Mouse (Mus musculus) limb, embryonic 11.5 days (tissue): ENCODE measurements at regions not wholly inside any gene's neighbourhood (a gene's known extent, or its start where the extent isn't known, plus 50 kb on each side); places are given as distances from the start of the nearest gene placed in this dataset.

Source experiments
- ATAC-seq: fragments of 200-750 bp; cut with Nextera tagmentation; 2 replicates; pipeline ENCODE4 v1.8.0; 2017; ENCODE audit warnings: low read depth; ENCODE audit not compliant: insufficient number of reproducible peaks, low FRiP score, low TSS enrichment
- DNase-seq: peaks from one replicate; pipeline ENCODE4 v3.0.0-alpha.2; 2015; ENCODE audit warnings: low spot score
- H3K27ac ChIP-seq: fragments of 300-500 bp; sonication (generic); replicated peaks from 2 replicates; pipeline ENCODE4 v1.5.1; 2014; ENCODE audit warnings: low read depth, mild to moderate bottlenecking, low read length
- H3K27me3 ChIP-seq: fragments of 300-500 bp; sonication (generic); 2 replicates; pipeline ENCODE4 v1.6.1; 2014; ENCODE audit warnings: mild to moderate bottlenecking, low read length, mixed read lengths; ENCODE audit not compliant: control insufficient read depth, insufficient read depth
- H3K36me3 ChIP-seq: fragments of 300-500 bp; sonication (generic); 2 replicates; pipeline ENCODE4 v1.6.1; 2014; ENCODE audit warnings: mild to moderate bottlenecking, low read length, moderate library complexity, mixed read lengths; ENCODE audit not compliant: control insufficient read depth, insufficient read depth
- H3K4me1 ChIP-seq: fragments of 300-500 bp; sonication (generic); 2 replicates; pipeline ENCODE4 v1.6.1; 2014; ENCODE audit warnings: low read length, mixed read lengths; ENCODE audit not compliant: control insufficient read depth, insufficient read depth
- H3K4me2 ChIP-seq: fragments of 300-500 bp; sonication (generic); 2 replicates; pipeline ENCODE4 v1.6.1; 2014; ENCODE audit warnings: low read depth, mild to moderate bottlenecking, moderate library complexity; ENCODE audit not compliant: severe bottlenecking
- H3K4me3 ChIP-seq: fragments of 300-500 bp; sonication (generic); 2 replicates; pipeline ENCODE4 v1.5.1; 2014; ENCODE audit warnings: low read depth, low read length
- H3K9ac ChIP-seq: fragments of 300-500 bp; sonication (generic); 2 replicates; pipeline ENCODE4 v1.6.1; 2014; ENCODE audit warnings: mild to moderate bottlenecking, low read length
- H3K9me3 ChIP-seq: fragments of 300-500 bp; sonication (generic); 2 replicates; pipeline ENCODE4 v1.6.1; 2016; ENCODE audit warnings: low read length; ENCODE audit not compliant: control insufficient read depth
- WGBS: fragments of 180-500 bp; shearing (Covaris S2); extraction: QIAGEN DNeasy Blood & Tissue Kit; methylation state at CpG from one replicate; pipeline ENCODE4 v1.1.7; 2014; 5-methylcytosine and 5-hydroxymethylcytosine counted together

GRCm38 (mm10) chr13:94647566-94647965, 141.1 kb upstream of the Tbca start:
- Histone ChIP-seq H3K9ac (no peak overlapping the region), H3K4me2 (no peak overlapping the region), H3K27me3 (no peaks in the 10 kb centered on the region), H3K27ac (no peak overlapping the region), H3K4me3 (no peak overlapping the region), H3K9me3 (no peaks in the 10 kb centered on the region), H3K36me3 (no peaks in the 10 kb centered on the region), H3K4me1 (no peaks in the 10 kb centered on the region)
- DNase-seq (no peak), ATAC-seq (no peak)
- 48% methylated on average over 5 of the region's 5 CpGs for WGBS

GRCm38 (mm10) chr13:94650951-94651350, 137.8 kb upstream of the Tbca start:
- Histone ChIP-seq H3K4me3 (no peak overlapping the region), H3K36me3 (no peaks in the 10 kb centered on the region), H3K4me1 (no peaks in the 10 kb centered on the region), H3K27ac (no peak overlapping the region), H3K9ac (no peak overlapping the region), H3K27me3 (no peaks in the 10 kb centered on the region), H3K9me3 (no peaks in the 10 kb centered on the region), H3K4me2 (no peak overlapping the region)
- 83% methylated on average over 7 of the region's 7 CpGs for WGBS
- no peak for DNase-seq
- ATAC-seq = no peak

DNA sequence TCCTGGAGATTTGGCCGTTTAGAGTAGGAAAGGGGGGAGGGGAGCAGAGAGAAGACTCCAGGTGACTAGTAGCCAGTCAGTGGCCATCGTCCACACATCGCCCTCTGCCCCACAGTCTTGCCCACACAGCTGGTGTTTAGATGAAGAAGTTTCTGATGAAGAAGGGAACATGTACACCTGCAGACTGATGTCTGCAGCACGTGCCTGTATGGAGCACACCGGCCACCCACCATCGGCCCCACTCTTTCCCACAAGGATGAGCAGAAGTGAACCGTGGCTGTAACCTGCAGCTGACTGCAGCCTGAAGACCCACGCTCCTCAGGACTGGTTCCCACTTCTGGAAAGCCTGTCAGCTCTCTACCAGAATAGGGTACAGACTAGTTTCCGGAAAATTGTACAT, 121.1 kb upstream of the Tbca start:
- H3K27ac ChIP-seq = no peak overlapping the region
- H3K9ac ChIP-seq = no peak overlapping the region
- H3K4me1 ChIP-seq = no peaks in the 10 kb centered on the region
- H3K36me3 ChIP-seq = no peaks in the 10 kb centered on the region
- H3K4me3 ChIP-seq = no peak overlapping the region
- WGBS = 82% methylated on average over 9 of the region's 9 CpGs
- ATAC-seq (no peak), DNase-seq (no peak)
- no peaks in the 10 kb centered on the region for H3K9me3 ChIP-seq
- H3K27me3 ChIP-seq = no peaks in the 10 kb centered on the region
- no peak overlapping the region for H3K4me2 ChIP-seq

GRCm38 (mm10) chr13:94668276-94668675, 120.4 kb upstream of the Tbca start:
- H3K4me2 ChIP-seq = no peak overlapping the region
- no peak overlapping the region for H3K4me3 ChIP-seq
- no peaks in the 10 kb centered on the region for H3K27me3 ChIP-seq
- no peak overlapping the region for H3K9ac ChIP-seq
- H3K4me1 ChIP-seq = no peaks in the 10 kb centered on the region
- no peaks in the 10 kb centered on the region for H3K9me3 ChIP-seq
- no peak overlapping the region for H3K27ac ChIP-seq
- no peaks in the 10 kb centered on the region for H3K36me3 ChIP-seq
- DNase-seq = no peak
- 67% methylated on average over 5 of the region's 5 CpGs for WGBS
- no peak for ATAC-seq

GRCm38 (mm10) chr13:94669106-94669683, 119.5 kb upstream of the Tbca start:
- no peak for ATAC-seq
- no peak overlapping the region for H3K27ac ChIP-seq
- H3K36me3 ChIP-seq = no peaks in the 10 kb centered on the region
- H3K27me3 ChIP-seq = no peaks in the 10 kb centered on the region
- H3K9ac ChIP-seq = no peak overlapping the region
- H3K9me3 ChIP-seq = no peaks in the 10 kb centered on the region
- no peaks in the 10 kb centered on the region for H3K4me1 ChIP-seq
- WGBS = 72% methylated on average over 9 of the region's 9 CpGs
- no peak overlapping the region for H3K4me3 ChIP-seq
- H3K4me2 ChIP-seq = no peak overlapping the region
- no peak for DNase-seq

DNA sequence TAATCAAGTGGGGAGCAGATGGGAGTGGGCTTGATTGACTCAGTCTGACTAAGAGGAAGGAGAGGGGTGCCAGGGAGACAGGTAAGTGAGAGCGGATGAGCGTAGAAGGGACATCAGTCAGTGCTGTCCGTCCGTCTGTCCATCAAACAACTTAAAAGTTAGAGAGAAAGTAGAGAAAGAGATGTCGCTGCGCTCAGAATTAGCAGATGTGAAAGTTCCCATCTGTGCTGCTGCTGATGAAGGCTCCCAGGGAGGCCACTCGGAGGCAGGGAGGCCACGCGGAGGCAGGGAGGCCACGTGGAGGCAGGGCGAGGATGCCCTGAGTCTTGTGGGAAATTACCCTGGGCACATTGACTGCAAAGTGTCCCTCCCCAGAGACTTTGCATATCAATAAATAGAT, 118.4 kb upstream of the Tbca start:
- Histone ChIP-seq H3K27me3 (no peaks in the 10 kb centered on the region), H3K4me3 (no peak overlapping the region), H3K9ac (no peak overlapping the region), H3K9me3 (no peaks in the 10 kb centered on the region), H3K27ac (no peak overlapping the region), H3K36me3 (no peaks in the 10 kb centered on the region), H3K4me2 (no peak overlapping the region), H3K4me1 (no peaks in the 10 kb centered on the region)
- no peak for ATAC-seq
- no peak for DNase-seq
- WGBS = 86% methylated on average over 11 of the region's 11 CpGs

DNA sequence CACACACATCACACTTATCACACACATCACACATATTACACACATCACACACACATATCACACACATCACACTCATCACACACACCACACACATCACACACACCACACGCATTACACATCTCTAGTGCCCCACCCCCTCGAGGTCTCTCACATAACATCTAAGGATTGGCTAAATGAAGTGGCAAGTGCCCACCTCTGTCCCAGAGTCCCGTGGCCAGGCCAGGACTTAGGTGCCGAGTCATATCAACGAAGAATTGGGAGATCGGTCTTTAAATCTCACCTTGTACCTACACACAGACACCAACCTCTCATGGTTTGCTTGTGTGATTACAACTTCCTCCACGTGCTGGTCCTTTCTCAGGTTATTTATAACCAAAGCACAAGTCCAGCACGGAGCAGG, 117.7 kb upstream of the Tbca start:
- Histone ChIP-seq H3K36me3 (no peaks in the 10 kb centered on the region), H3K4me1 (no peaks in the 10 kb centered on the region), H3K9me3 (no peaks in the 10 kb centered on the region), H3K27me3 (no peaks in the 10 kb centered on the region), H3K4me2 (no peak overlapping the region), H3K27ac (no peak overlapping the region), H3K4me3 (no peak overlapping the region), H3K9ac (no peak overlapping the region)
- DNase-seq (no peak), ATAC-seq (no peak)
- WGBS = 87% methylated on average over 8 of the region's 8 CpGs

DNA sequence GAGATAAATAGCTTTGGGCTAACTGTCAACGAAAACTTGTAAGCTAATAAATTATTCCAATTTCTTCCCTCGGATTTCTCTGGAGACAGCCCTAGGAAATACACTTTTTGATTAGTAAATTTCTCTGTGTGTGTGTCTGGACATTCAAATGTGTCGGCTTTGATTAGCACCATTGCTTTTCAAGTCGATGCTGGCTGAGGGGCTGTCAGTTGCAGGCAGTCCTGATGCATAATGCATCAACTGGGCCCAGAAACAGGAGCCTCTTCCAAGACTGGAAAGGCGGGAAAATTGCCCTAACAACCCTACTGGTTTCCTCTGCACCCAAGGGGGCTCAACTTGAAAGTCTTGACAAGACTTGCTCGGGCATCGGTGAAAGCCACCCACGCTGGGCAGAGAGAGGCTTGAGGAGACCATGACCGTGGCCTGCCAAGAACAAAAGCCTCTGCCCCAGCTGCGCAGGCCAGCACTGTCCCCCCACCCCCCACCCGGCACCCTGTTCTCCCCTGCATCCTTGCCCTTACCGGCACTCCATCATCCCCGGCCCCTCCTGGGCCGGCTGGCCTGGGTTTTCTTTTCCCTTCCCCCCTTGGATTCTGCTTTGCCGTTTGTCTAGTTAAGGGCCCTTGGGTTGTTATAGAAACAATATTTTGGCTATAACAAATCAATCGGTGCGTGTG, 108.1 kb upstream of the Tbca start:
- no peak for ATAC-seq
- Histone ChIP-seq H3K27ac (no peak overlapping the region), H3K9ac (no peak overlapping the region), H3K4me3 (no peak overlapping the region), H3K9me3 (no peaks in the 10 kb centered on the region), H3K4me1 (no peaks in the 10 kb centered on the region), H3K27me3 (no peaks in the 10 kb centered on the region), H3K36me3 (no peaks in the 10 kb centered on the region), H3K4me2 (no peak overlapping the region)
- DNase-seq = no peak
- 34% methylated on average over 17 of the region's 17 CpGs for WGBS

DNA sequence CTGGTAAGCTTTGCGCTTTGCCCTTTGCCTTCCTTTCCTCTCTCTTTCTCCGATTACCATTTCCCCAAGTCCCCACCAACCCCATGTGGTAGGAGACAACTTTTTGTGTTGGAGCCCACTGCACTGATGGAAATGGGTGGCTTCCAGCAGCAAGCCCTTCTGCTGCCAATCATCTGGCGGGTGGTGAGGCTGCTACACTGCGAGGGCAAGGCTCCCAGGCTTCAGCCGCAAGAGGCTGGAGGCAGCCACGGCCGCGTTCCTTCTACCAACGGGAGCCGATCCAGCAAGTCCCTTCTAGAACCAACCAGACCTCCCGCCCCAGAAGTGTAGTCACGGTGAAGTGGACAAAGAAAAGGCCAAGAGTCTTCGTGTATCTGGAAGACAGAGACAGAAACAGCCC, 107.1 kb upstream of the Tbca start:
- Histone ChIP-seq H3K27ac (no peak overlapping the region), H3K9ac (no peak overlapping the region), H3K4me1 (no peaks in the 10 kb centered on the region), H3K4me2 (no peak overlapping the region), H3K27me3 (no peaks in the 10 kb centered on the region), H3K9me3 (no peaks in the 10 kb centered on the region), H3K4me3 (no peak overlapping the region), H3K36me3 (no peaks in the 10 kb centered on the region)
- DNase-seq (no peak), ATAC-seq (no peak)
- 90% methylated on average over 13 of the region's 13 CpGs for WGBS
